Comparison of ENCODE assay signal across 22 mouse cellular contexts in the genomic region with DNA sequence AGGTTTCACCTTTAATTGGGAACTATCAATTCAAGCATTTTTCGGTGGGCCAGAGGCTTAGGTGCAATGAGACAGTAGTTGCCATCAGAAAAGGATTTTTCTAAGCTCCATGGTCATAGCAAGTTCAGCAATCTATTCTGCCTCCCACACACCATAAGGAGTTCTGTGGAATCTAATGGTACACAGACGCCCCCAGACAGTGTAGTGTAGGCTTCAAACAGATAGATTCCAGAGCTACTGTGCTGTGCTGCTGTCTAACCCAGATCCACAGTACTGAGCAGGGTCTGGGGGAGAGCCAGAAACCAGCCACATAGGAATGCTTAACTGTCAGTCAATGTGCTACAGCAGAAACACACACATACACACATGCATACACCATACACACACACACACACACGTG.
DNase-seq lines count a peak whose midpoint lies in the region.
"Had no signal": no experiment of that assay in that cellular context is flagged by ENCODE, and none has a peak within 500 bp of the region (broad histone marks: within the 10 kb centered on the region; RNA-seq: fewer than 3 reads in every experiment).

No protein-coding gene starts in this region.

- DNase-seq in frontal cortex, postnatal 36 days (ENCODE audit: low spot score in 2 of 2): peak; percentile 12 to 35
- no peak for DNase-seq in frontal cortex, postnatal 10 days (ENCODE audit: low spot score in 2 of 2)
- DNase-seq in left cerebral cortex, postnatal 25 days (ENCODE audit: low spot score in 2 of 2): peak; percentile 21 to 62
- no peak for DNase-seq in left cerebral cortex, postnatal 10 days (ENCODE audit: extremely low spot score in 1 of 2, low spot score in 2 of 2)
- DNase-seq in right cerebral cortex, postnatal 36 days (ENCODE audit: low spot score in 2 of 2): peak; percentile 8 to 49
- DNase-seq in right cerebral cortex, postnatal 25 days: no peak
- peak; percentile 40 for DNase-seq in telencephalon, adult 2 months (ENCODE audit: low read depth, low spot score)
- DNase-seq in neural tube, embryonic 10.5 days (ENCODE audit: extremely low spot score, low spot score): no peak
- DNase-seq: adrenal gland, postnatal 10 days; cerebellum, adult 11 months; cerebellum, adult 9-10 months; gastrocnemius, adult 2 months; gastrocnemius, postnatal 36 days; heart, adult 18-20 months; heart, postnatal 36 days; kidney, adult 9 months; kidney, postnatal 10 days; liver, postnatal 0 days; lung, postnatal 36 days; spleen, adult 18-20 months; thymus, adult 2 months; thymus, postnatal 36 days had no signal

- intact Hi-C loops in left cerebral cortex, postnatal 25 days (cut with DNase I): no loop called here
- intact Hi-C loops in left cerebral cortex, postnatal 10 days (cut with DNase I): no loop called here

Comparison
In these comparisons a context has a peak if more than half of its experiments do, and no peak if none do; other contexts are left out.
1. DNase-seq: peak in frontal cortex, postnatal 36 days (2 of 2), left cerebral cortex, postnatal 25 days (2 of 2), right cerebral cortex, postnatal 36 days (2 of 2) and telencephalon, adult 2 months (single experiment); none in frontal cortex, postnatal 10 days (0 of 2), left cerebral cortex, postnatal 10 days (0 of 2), right cerebral cortex, postnatal 25 days (single experiment) and neural tube, embryonic 10.5 days (single experiment).